Comparison of ENCODE assay signal across 12 mouse cellular contexts in the genomic region with DNA sequence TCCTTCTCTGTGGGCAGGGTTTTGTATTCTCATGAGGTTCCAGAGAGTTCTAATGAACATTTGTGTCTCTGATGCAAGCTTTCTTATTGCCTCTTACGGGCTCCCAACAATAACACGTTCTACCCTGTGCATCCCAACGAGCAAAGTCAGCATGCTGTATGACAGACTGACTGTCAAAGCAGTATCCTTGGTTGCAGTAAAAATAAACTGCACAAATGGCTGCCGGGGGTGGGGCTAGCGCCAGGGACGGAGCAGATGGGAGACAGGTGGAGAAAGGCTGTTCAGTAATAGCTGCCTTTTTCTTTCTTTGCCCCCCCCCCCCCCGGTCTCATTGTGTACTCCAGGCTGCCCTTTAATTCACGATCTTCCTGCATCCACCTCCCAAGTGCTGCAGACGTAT. TPM values are rescaled to one million over a fixed set of nuclear protein-coding genes. Genes with fewer than 3 reads are reported as not detected.
DNase-seq lines count a peak whose midpoint lies in the region.
"Had no signal": no experiment of that assay in that cellular context is flagged by ENCODE, and none has a peak within 500 bp of the region (broad histone marks: within the 10 kb centered on the region; RNA-seq: fewer than 3 reads in every experiment).

No protein-coding gene starts in this region.

- peak; percentile 11 for DNase-seq in gastrocnemius, postnatal 10 days
- DNase-seq in gastrocnemius, adult 8-10 months (ENCODE audit: low spot score in 2 of 2) = no peak
- DNase-seq in R1 (ENCODE audit: low read depth, low spot score) = peak; percentile 27
- DNase-seq in cerebellum, postnatal 14 days = peak; percentile 18 to 52
- peak; percentile 74 to 76 for DNase-seq in layer of hippocampus, postnatal 36 days
- no peak for DNase-seq in thymus, postnatal 14 days
- no peak for DNase-seq in T-cell, adult 2 months (ENCODE audit: low spot score)
- no peak for DNase-seq in spleen, postnatal 36 days (ENCODE audit: low spot score in 2 of 2)
- DNase-seq: gastrocnemius, postnatal 25 days; kidney, adult 2 months had no signal

RNA-seq across cellular contexts. Expression of gene Cxcr1, which starts 13.5 kb away (rescaled TPM):
- total RNA-seq in gastrocnemius, postnatal 10 days (2021) = not detected
- total RNA-seq in gastrocnemius, adult 8-10 months (2022) = not detected
- not detected for total RNA-seq in layer of hippocampus, postnatal 36 days (2021)
- total RNA-seq: gastrocnemius, postnatal 25 days; heart, postnatal 10 days; left cerebral cortex, postnatal 36 days had no signal

RNA-seq across cellular contexts. Expression of gene Arpc2, which starts 28.0 kb away (rescaled TPM):
- 100 to 1,000 TPM; 104 to 116 TPM for total RNA-seq in gastrocnemius, postnatal 10 days (2021)
- total RNA-seq in gastrocnemius, adult 8-10 months (2022) = 10 to 100 TPM; 70.0 to 81.5 (median 72.2) TPM
- total RNA-seq in layer of hippocampus, postnatal 36 days (2021) = 100 to 1,000 TPM; 394 to 402 TPM

RNA-seq across cellular contexts. Expression of gene Cxcr2, which starts 54.1 kb away (rescaled TPM):
- total RNA-seq in gastrocnemius, postnatal 10 days (2021) = under 1 TPM in 1 of 2 experiments, not detected in 1; 0.18 TPM
- not detected for total RNA-seq in gastrocnemius, adult 8-10 months (2022)
- total RNA-seq in layer of hippocampus, postnatal 36 days (2021) = under 1 TPM in 1 of 2 experiments, not detected in 1; 0.13 TPM
- total RNA-seq: gastrocnemius, postnatal 25 days had no signal

Comparison
In these comparisons a context has a peak if more than half of its experiments do, and no peak if none do; other contexts are left out.
1. DNase-seq: peak in gastrocnemius, postnatal 10 days (single experiment), R1 (single experiment), cerebellum, postnatal 14 days (2 of 2) and layer of hippocampus, postnatal 36 days (2 of 2); none in gastrocnemius, adult 8-10 months (0 of 2), thymus, postnatal 14 days (single experiment), T-cell, adult 2 months (single experiment) and spleen, postnatal 36 days (0 of 2).